Mouse (Mus musculus) forebrain, embryonic 16.5 days (tissue): ENCODE results near the gene Traf4. TPM values are rescaled to one million over a fixed set of nuclear protein-coding genes. Genes with fewer than 3 reads are reported as not detected.

Experiments
- ATAC-seq: fragments of 200-750 bp; cut with Nextera tagmentation; 2 replicates; pipeline ENCODE4 v1.8.0; 2017; ENCODE audit warnings: mild to moderate bottlenecking, moderate library complexity
- H3K27ac ChIP-seq: fragments of 300-500 bp; sonication (generic); 2 replicates; pipeline ENCODE4 v1.5.1; 2014; ENCODE audit warnings: low read length, control low read depth
- H3K27me3 ChIP-seq: fragments of 300-500 bp; sonication (generic); replicated peaks from 2 replicates; pipeline ENCODE4 v1.6.1; 2014; ENCODE audit warnings: low read length; ENCODE audit not compliant: control insufficient read depth, insufficient read depth
- H3K36me3 ChIP-seq: fragments of 300-500 bp; sonication (generic); 2 replicates; pipeline ENCODE4 v1.6.1; 2014; ENCODE audit not compliant: control insufficient read depth, insufficient read depth
- H3K4me1 ChIP-seq: fragments of 300-500 bp; sonication (generic); replicated peaks from 2 replicates; pipeline ENCODE4 v1.6.1; 2014; ENCODE audit warnings: low read length; ENCODE audit not compliant: control insufficient read depth, insufficient read depth
- H3K4me2 ChIP-seq: fragments of 300-500 bp; sonication (generic); 2 replicates; pipeline ENCODE4 v1.6.1; 2014; ENCODE audit warnings: mild to moderate bottlenecking, low read length, control low read depth
- H3K4me3 ChIP-seq: fragments of 300-500 bp; sonication (generic); replicated peaks from 2 replicates; pipeline ENCODE4 v1.5.1; 2014; ENCODE audit warnings: mild to moderate bottlenecking, low read length, control low read depth
- H3K9ac ChIP-seq: fragments of 300-500 bp; sonication (generic); replicated peaks from 2 replicates; pipeline ENCODE4 v1.6.1; 2014; ENCODE audit warnings: low read depth, low read length, control low read depth
- H3K9me3 ChIP-seq: fragments of 300-500 bp; sonication (generic); 2 replicates; pipeline ENCODE4 v1.6.1; 2016; ENCODE audit warnings: low read length; ENCODE audit not compliant: control insufficient read depth
- WGBS: fragments of 180-500 bp; shearing (Covaris S2); extraction: QIAGEN DNeasy Blood & Tissue Kit; methylation state at CpG from one replicate; pipeline ENCODE4 v1.1.7; 2014; 5-methylcytosine and 5-hydroxymethylcytosine counted together
- polyA plus RNA-seq: library from polyadenylated mRNA; unstranded; fragments of >200 nt; fragmentation: Nextera tagmentation; extraction: Ambion mirVana; gene quantifications from 2 replicates; pipeline ENCODE4 v1.2.1, GENCODE M21; 2015

Traf4 gene
- polyA plus RNA-seq = 122 and 124 TPM in 2 replicates

GRCm38 (mm10) chr11:78164924-78165760, at the start of gene Traf4:
TSS of gene Traf4 (minus strand) at chr11:78165589.
- H3K4me1 ChIP-seq = peaks cover 28% of the 10 kb centered on the region
- peak within 1 kb of the TSS; percentile 68 for H3K4me2 ChIP-seq
- WGBS = under 1% methylated on average over 77 of the region's 78 CpGs
- H3K9me3 ChIP-seq = no peaks in the 10 kb centered on the region
- peaks cover 14% of the 10 kb centered on the region for H3K36me3 ChIP-seq
- peak; percentile 89 for ATAC-seq
- H3K27me3 ChIP-seq = no peaks in the 10 kb centered on the region
- H3K4me3 ChIP-seq = peak within 1 kb of the TSS; percentile 94
- H3K27ac ChIP-seq = peak within 1 kb of the TSS; percentile 98
- peak within 1 kb of the TSS; percentile 99 for H3K9ac ChIP-seq

GRCm38 (mm10) chr11:78213086-78213817, 47.9 kb upstream of the Traf4 start:
- 93% methylated on average over 14 of the region's 14 CpGs for WGBS
- no peaks in the 10 kb centered on the region for H3K27me3 ChIP-seq
- ATAC-seq = no peak

GRCm38 (mm10) chr11:78211513-78211912, 46.1 kb upstream of the Traf4 start:
- H3K4me3 ChIP-seq = no peak overlapping the region
- 95% methylated on average over 5 of the region's 5 CpGs for WGBS
- no peak overlapping the region for H3K27ac ChIP-seq
- no peaks in the 10 kb centered on the region for H3K27me3 ChIP-seq
- no peaks in the 10 kb centered on the region for H3K4me1 ChIP-seq
- no peak for ATAC-seq
- peaks cover 49% of the 10 kb centered on the region for H3K36me3 ChIP-seq
- no peaks in the 10 kb centered on the region for H3K9me3 ChIP-seq
- H3K9ac ChIP-seq = no peak overlapping the region
- no peak overlapping the region for H3K4me2 ChIP-seq

More at GRCm38 (mm10) chr11:78213086-78213817, 47.9 kb upstream of the Traf4 start:
- Histone ChIP-seq H3K4me3 (no peak overlapping the region), H3K36me3 (peaks cover 43% of the 10 kb centered on the region), H3K4me2 (no peak overlapping the region), H3K9ac (no peak overlapping the region), H3K4me1 (no peaks in the 10 kb centered on the region), H3K9me3 (no peaks in the 10 kb centered on the region), H3K27ac (no peak overlapping the region)

GRCm38 (mm10) chr11:78210615-78211014, 45.2 kb upstream of the Traf4 start:
- H3K9ac ChIP-seq = no peak overlapping the region
- H3K4me3 ChIP-seq = no peak overlapping the region
- ATAC-seq = no peak
- no peak overlapping the region for H3K27ac ChIP-seq
- H3K27me3 ChIP-seq = no peaks in the 10 kb centered on the region
- whole genome bisulfite sequencing = 86% methylated on average over 7 of the region's 7 CpGs
- no peaks in the 10 kb centered on the region for H3K9me3 ChIP-seq
- no peak overlapping the region for H3K4me2 ChIP-seq
- peaks cover 46% of the 10 kb centered on the region for H3K36me3 ChIP-seq
- H3K4me1 ChIP-seq = no peaks in the 10 kb centered on the region

GRCm38 (mm10) chr11:78209886-78210285, 44.5 kb upstream of the Traf4 start:
- H3K9ac ChIP-seq = no peak overlapping the region
- no peak overlapping the region for H3K27ac ChIP-seq
- ATAC-seq = no peak
- 96% methylated on average over 6 of the region's 6 CpGs for WGBS
- no peaks in the 10 kb centered on the region for H3K27me3 ChIP-seq
- H3K4me2 ChIP-seq = no peak overlapping the region
- no peak overlapping the region for H3K4me3 ChIP-seq
- peaks cover 45% of the 10 kb centered on the region for H3K36me3 ChIP-seq
- no peaks in the 10 kb centered on the region for H3K4me1 ChIP-seq
- no peaks in the 10 kb centered on the region for H3K9me3 ChIP-seq

GRCm38 (mm10) chr11:78207190-78207589, 41.8 kb upstream of the Traf4 start:
- no peak for ATAC-seq
- Histone ChIP-seq H3K9me3 (no peaks in the 10 kb centered on the region), H3K9ac (no peak overlapping the region), H3K36me3 (peaks cover 31% of the 10 kb centered on the region), H3K27ac (no peak overlapping the region), H3K4me1 (no peaks in the 10 kb centered on the region), H3K27me3 (no peaks in the 10 kb centered on the region), H3K4me3 (no peak overlapping the region), H3K4me2 (no peak overlapping the region)
- 93% methylated on average over 7 of the region's 7 CpGs for WGBS

- no peak overlapping the region for H3K27ac ChIP-seq
- 56% methylated on average over 13 of the region's 13 CpGs for WGBS
- ATAC-seq = no peak
- no peaks in the 10 kb centered on the region for H3K27me3 ChIP-seq
- H3K9ac ChIP-seq = no peak overlapping the region
- H3K4me1 ChIP-seq = no peaks in the 10 kb centered on the region
- no peaks in the 10 kb centered on the region for H3K9me3 ChIP-seq
- H3K4me2 ChIP-seq = no peak overlapping the region
- peaks cover 25% of the 10 kb centered on the region for H3K36me3 ChIP-seq
- H3K4me3 ChIP-seq = no peak overlapping the region
These were observed 40.2 kb upstream of the Traf4 start for GRCm38 (mm10) chr11:78205361-78206206.

GRCm38 (mm10) chr11:78204287-78204686, 38.9 kb upstream of the Traf4 start:
- no peak overlapping the region for H3K4me3 ChIP-seq
- H3K27ac ChIP-seq = no peak overlapping the region
- no peak overlapping the region for H3K4me2 ChIP-seq
- 79% methylated on average over 6 of the region's 6 CpGs for WGBS
- H3K36me3 ChIP-seq = peaks cover 23% of the 10 kb centered on the region
- no peaks in the 10 kb centered on the region for H3K4me1 ChIP-seq
- no peaks in the 10 kb centered on the region for H3K9me3 ChIP-seq
- no peaks in the 10 kb centered on the region for H3K27me3 ChIP-seq
- no peak for ATAC-seq
- H3K9ac ChIP-seq = no peak overlapping the region

GRCm38 (mm10) chr11:78202372-78202771, 37.0 kb upstream of the Traf4 start:
- WGBS = 95% methylated on average over 3 of the region's 3 CpGs
- H3K4me2 ChIP-seq = no peak overlapping the region
- H3K9me3 ChIP-seq = no peaks in the 10 kb centered on the region
- H3K9ac ChIP-seq = no peak overlapping the region
- H3K36me3 ChIP-seq = peaks cover 10% of the 10 kb centered on the region
- no peak overlapping the region for H3K27ac ChIP-seq
- no peaks in the 10 kb centered on the region for H3K27me3 ChIP-seq
- no peak for ATAC-seq
- H3K4me1 ChIP-seq = no peaks in the 10 kb centered on the region
- H3K4me3 ChIP-seq = no peak overlapping the region
